Mouse (Mus musculus) forebrain, embryonic 14.5 days (tissue): Measurements from ENCODE around the gene Trim46. TPM values are rescaled to one million over a fixed set of nuclear protein-coding genes. Genes with fewer than 3 reads are reported as not detected.

Experiments used
- ATAC-seq: fragments of 200-750 bp; cut with Nextera tagmentation; 2 replicates; pipeline ENCODE4 v1.8.0; 2017; ENCODE audit warnings: mild to moderate bottlenecking, moderate library complexity
- DNase-seq: peaks from one replicate; pipeline ENCODE4 v3.0.0-alpha.2; 2015; ENCODE audit warnings: low spot score
- H3K27ac ChIP-seq: fragments of 300-500 bp; sonication (generic); 2 replicates; pipeline ENCODE4 v1.5.1; 2014; ENCODE audit warnings: low read depth, mild to moderate bottlenecking, control low read depth, low read length, moderate library complexity
- H3K27me3 ChIP-seq: fragments of 300-500 bp; sonication (generic); replicated peaks from 2 replicates; pipeline ENCODE4 v1.6.1; 2014; ENCODE audit warnings: low read length, control low read depth, mixed read lengths; ENCODE audit not compliant: control insufficient read depth, insufficient read depth
- H3K36me3 ChIP-seq: fragments of 300-500 bp; sonication (generic); 2 replicates; pipeline ENCODE4 v1.6.1; 2014; ENCODE audit warnings: low read length, control low read depth; ENCODE audit not compliant: control insufficient read depth, insufficient read depth
- H3K4me1 ChIP-seq: fragments of 300-500 bp; sonication (generic); 2 replicates; pipeline ENCODE4 v1.6.1; 2014; ENCODE audit warnings: antibody characterized with exemption, low read length, control low read depth; ENCODE audit not compliant: control insufficient read depth, insufficient read depth
- H3K4me2 ChIP-seq: fragments of 300-500 bp; sonication (generic); 2 replicates; pipeline ENCODE4 v1.6.1; 2014; ENCODE audit warnings: mild to moderate bottlenecking, control low read depth, low read length
- H3K4me3 ChIP-seq: fragments of 300-500 bp; sonication (generic); 2 replicates; pipeline ENCODE4 v1.5.1; 2014; ENCODE audit warnings: low read depth, low read length, control low read depth
- H3K9ac ChIP-seq: fragments of 300-500 bp; sonication (generic); 2 replicates; pipeline ENCODE4 v1.6.1; 2014; ENCODE audit warnings: mild to moderate bottlenecking, low read length, control low read depth, moderate library complexity
- H3K9me3 ChIP-seq: fragments of 300-500 bp; sonication (generic); replicated peaks from 2 replicates; pipeline ENCODE4 v1.6.1; 2016; ENCODE audit warnings: low read length, control low read depth, mixed read lengths; ENCODE audit not compliant: control insufficient read depth
- WGBS: fragments of 180-500 bp; shearing (Covaris S2); extraction: QIAGEN DNeasy Blood & Tissue Kit; methylation state at CpG from one replicate; pipeline ENCODE4 v1.1.7; 2014; 5-methylcytosine and 5-hydroxymethylcytosine counted together
- microRNA counts: library from miRNA; unstranded; fragments of <30 nt; microRNA quantifications from one replicate; lab custom pipeline; 2016
- microRNA-seq: library from miRNA; unstranded; fragments of <30 nt; microRNA quantifications from one replicate; pipeline ENCODE4, GENCODE M21; 2016
- polyA plus RNA-seq: library from polyadenylated mRNA; unstranded; fragments of >200 nt; fragmentation: Nextera tagmentation; extraction: Ambion mirVana; gene quantifications from 2 replicates; pipeline ENCODE4 v1.2.1, GENCODE M21; 2014

The Trim46 gene
- polyA plus RNA-seq, 1 experiment from 2014 or later = 34.0 TPM

GRCm38 (mm10) chr3:89188478-89188875 is 57.6 kb downstream of the Trim46 start:
- Histone ChIP-seq H3K27me3 (no peaks in the 10 kb centered on the region), H3K27ac (no peak overlapping the region), H3K9ac (no peak overlapping the region), H3K9me3 (no peaks in the 10 kb centered on the region), H3K36me3 (peaks cover 8% of the 10 kb centered on the region; the same call in 1 of the 2 replicates), H3K4me3 (no peak overlapping the region), H3K4me1 (peaks cover 6% of the 10 kb centered on the region), H3K4me2 (no peak overlapping the region)
- WGBS = 62% methylated on average over 12 of the region's 12 CpGs
- DNase-seq (no peak), ATAC-seq (no peak)

- H3K27me3 ChIP-seq = no peaks in the 10 kb centered on the region
- no peak overlapping the region for H3K27ac ChIP-seq
- 57% methylated on average over 18 of the region's 18 CpGs for WGBS
- peaks cover 8% of the 10 kb centered on the region for H3K4me1 ChIP-seq
- H3K9ac ChIP-seq = no peak overlapping the region
- peaks cover 8% of the 10 kb centered on the region; the same call in 1 of the 2 replicates for H3K36me3 ChIP-seq
- H3K4me3 ChIP-seq = no peak overlapping the region
- H3K4me2 ChIP-seq = no peak overlapping the region
- ATAC-seq (no peak), DNase-seq (no peak)
- H3K9me3 ChIP-seq = no peaks in the 10 kb centered on the region
These were observed 58.2 kb downstream of the Trim46 start for GRCm38 (mm10) chr3:89187690-89188477.

GRCm38 (mm10) chr3:89187197-89187596 is 58.9 kb downstream of the Trim46 start:
- WGBS = 28% methylated on average over 23 of the region's 23 CpGs
- no peak for ATAC-seq

More at GRCm38 (mm10) chr3:89187197-89187596, 58.9 kb downstream of the Trim46 start:
- Histone ChIP-seq H3K27ac (no peak overlapping the region), H3K4me1 (peaks cover 8% of the 10 kb centered on the region), H3K9ac (no peak overlapping the region), H3K4me3 (no peak overlapping the region), H3K4me2 (no peak overlapping the region), H3K36me3 (peaks cover 12% of the 10 kb centered on the region), H3K27me3 (no peaks in the 10 kb centered on the region), H3K9me3 (no peaks in the 10 kb centered on the region)
- DNase-seq = no peak

MicroRNA genes within 50 kb of the gene (microRNA counts, 519-probe panel; counts per million panel counts)
- microRNA mmu-miR-92b (lab: Ali Mortazavi, UCI) = 4,656 counts per million, percentile 64 among the panel's probes with 10 or more counts

Small RNA genes within 50 kb of the gene (microRNA-seq; reads per million reads assigned to microRNA genes)
- 2,931 reads per million, percentile 88 among the genes with 10 or more reads in this experiment for gene Mir92b

Other genes with a start within 250 kb of the Trim46 start
- 49.7 and 65.0 TPM in 2 replicates for gene Rusc1, start 153.0 kb downstream of the Trim46 start, polyA plus RNA-seq
- not detected in 2 replicates for gene Gm43738, start 145.2 kb downstream of the Trim46 start, polyA plus RNA-seq
- gene Fdps, start 144.3 kb downstream of the Trim46 start, polyA plus RNA-seq = 337 and 389 TPM in 2 replicates
- 0.06 TPM in 1 of 2 replicates, not detected in the other for gene Pklr, start 110.2 kb downstream of the Trim46 start, polyA plus RNA-seq
- gene Hcn3, start 86.1 kb downstream of the Trim46 start, polyA plus RNA-seq = 9.4 and 13.0 TPM in 2 replicates
- 17.0 and 17.9 TPM in 2 replicates for gene Clk2, start 81.5 kb downstream of the Trim46 start, polyA plus RNA-seq
- gene Scamp3, start 68.8 kb downstream of the Trim46 start, polyA plus RNA-seq = 90.5 and 104 TPM in 2 replicates
- gene Fam189b, start 63.2 kb downstream of the Trim46 start, polyA plus RNA-seq = 14.7 and 21.7 TPM in 2 replicates
- 45.6 and 47.9 TPM in 2 replicates for gene Gba, start 43.4 kb downstream of the Trim46 start, polyA plus RNA-seq
- 49.9 and 57.2 TPM in 2 replicates for gene Thbs3, start 31.1 kb downstream of the Trim46 start, polyA plus RNA-seq
- 156 and 182 TPM in 2 replicates for gene Mtx1, start 19.2 kb downstream of the Trim46 start, polyA plus RNA-seq
- gene Muc1, start 17.3 kb downstream of the Trim46 start, polyA plus RNA-seq = 1.2 and 1.9 TPM in 2 replicates
- gene Krtcap2, start 343 bp downstream of the Trim46 start, polyA plus RNA-seq = 197 and 234 TPM in 2 replicates
- 91.5 and 112 TPM in 2 replicates for gene Dpm3, start 13.0 kb upstream of the Trim46 start, polyA plus RNA-seq
- 32.4 and 38.4 TPM in 2 replicates for gene Slc50a1, start 24.3 kb upstream of the Trim46 start, polyA plus RNA-seq
- 10.5 and 11.6 TPM in 2 replicates for gene Efna1, start 34.8 kb upstream of the Trim46 start, polyA plus RNA-seq
- 30.1 and 42.0 TPM in 2 replicates for gene Efna3, start 76.7 kb upstream of the Trim46 start, polyA plus RNA-seq
- 12.3 and 14.6 TPM in 2 replicates for gene Efna4, start 91.7 kb upstream of the Trim46 start, polyA plus RNA-seq
- 13.4 and 19.3 TPM in 2 replicates for gene Adam15, start 103.7 kb upstream of the Trim46 start, polyA plus RNA-seq
- gene Dcst2, start 115.7 kb upstream of the Trim46 start, polyA plus RNA-seq = 0.08 and 0.15 TPM in 2 replicates
- gene Dcst1, start 118.9 kb upstream of the Trim46 start, polyA plus RNA-seq = 0.78 and 0.83 TPM in 2 replicates
- 0.28 and 0.41 TPM in 2 replicates for gene Zbtb7b, start 148.5 kb upstream of the Trim46 start, polyA plus RNA-seq
- not detected in 2 replicates for gene Lenep, start 156.5 kb upstream of the Trim46 start, polyA plus RNA-seq
- gene Flad1, start 165.6 kb upstream of the Trim46 start, polyA plus RNA-seq = 34.9 and 41.0 TPM in 2 replicates
- gene Cks1b, start 172.1 kb upstream of the Trim46 start, polyA plus RNA-seq = 200 and 269 TPM in 2 replicates
- 9.9 and 11.8 TPM in 2 replicates for gene Shc1, start 172.1 kb upstream of the Trim46 start, polyA plus RNA-seq
- 35.2 and 41.1 TPM in 2 replicates for gene Pygo2, start 183.9 kb upstream of the Trim46 start, polyA plus RNA-seq
- 7.7 and 8.3 TPM in 2 replicates for gene Pbxip1, start 190.4 kb upstream of the Trim46 start, polyA plus RNA-seq
- 84.4 and 90.2 TPM in 2 replicates for gene Pmvk, start 208.2 kb upstream of the Trim46 start, polyA plus RNA-seq